Mouse (Mus musculus): Measurements from ENCODE around the gene Prr36.
A peak's percentile ranks its signal among the peaks of the same experiment; 100 is the strongest.
"Not testable (repeated sequence)": the region's sequence is repeated elsewhere in the genome, so short reads cannot be mapped to it uniquely, and the experiment has no call there.

The Prr36 gene

GRCm38 (mm10) chr8:4216791-4217621 lies at the start of gene Prr36:
TSS of gene Prr36 (minus strand) at chr8:4217459.
- peak; percentile 33 for DNase-seq (ENCODE audit: low read depth)

DNA sequence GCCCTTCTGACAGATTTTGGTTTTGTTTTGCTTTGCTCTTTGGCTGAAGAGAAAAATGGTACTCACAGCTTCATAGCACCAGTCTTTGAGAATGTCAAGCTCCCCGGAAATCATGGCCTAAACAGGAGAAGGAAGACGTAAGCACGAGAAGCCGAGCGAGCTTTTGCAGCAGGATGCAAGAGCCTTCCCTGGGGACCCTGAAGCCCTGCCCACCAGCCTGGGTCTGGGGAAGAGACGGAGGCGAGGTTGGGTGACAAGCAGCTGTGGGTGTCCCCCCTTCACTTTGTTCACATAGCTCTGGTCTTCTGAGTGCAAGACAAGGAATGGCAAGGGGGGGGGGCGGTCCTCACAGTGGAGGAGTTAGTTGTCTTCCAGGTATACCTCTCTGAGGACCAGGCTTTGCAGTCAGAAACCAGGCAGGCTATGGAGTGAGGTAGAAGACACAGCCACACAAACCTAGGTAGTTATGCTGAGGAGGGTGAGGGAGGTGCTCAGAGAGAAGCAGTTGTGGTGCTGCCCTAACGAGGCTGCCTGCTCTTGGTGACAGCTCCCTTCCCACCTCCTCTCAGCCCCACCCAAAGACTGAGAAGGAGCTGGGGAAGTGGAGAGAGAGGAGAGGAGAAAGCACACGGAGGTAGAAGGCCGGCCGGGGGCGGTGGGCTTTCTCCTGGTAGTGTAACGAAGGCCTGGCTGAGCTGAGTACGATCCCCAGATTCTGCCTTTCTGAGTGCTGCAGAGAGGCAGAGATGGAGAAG lies 48.1 kb upstream of the Prr36 start:
- no peak for DNase-seq (ENCODE audit: low read depth)

- no peak for DNase-seq (ENCODE audit: low read depth)
Observed at GRCm38 (mm10) chr8:4263105-4263791, 46.0 kb upstream of the Prr36 start.

GRCm38 (mm10) chr8:4259805-4260170 lies 42.5 kb upstream of the Prr36 start:
- DNase-seq (ENCODE audit: low read depth), result no peak

DNA sequence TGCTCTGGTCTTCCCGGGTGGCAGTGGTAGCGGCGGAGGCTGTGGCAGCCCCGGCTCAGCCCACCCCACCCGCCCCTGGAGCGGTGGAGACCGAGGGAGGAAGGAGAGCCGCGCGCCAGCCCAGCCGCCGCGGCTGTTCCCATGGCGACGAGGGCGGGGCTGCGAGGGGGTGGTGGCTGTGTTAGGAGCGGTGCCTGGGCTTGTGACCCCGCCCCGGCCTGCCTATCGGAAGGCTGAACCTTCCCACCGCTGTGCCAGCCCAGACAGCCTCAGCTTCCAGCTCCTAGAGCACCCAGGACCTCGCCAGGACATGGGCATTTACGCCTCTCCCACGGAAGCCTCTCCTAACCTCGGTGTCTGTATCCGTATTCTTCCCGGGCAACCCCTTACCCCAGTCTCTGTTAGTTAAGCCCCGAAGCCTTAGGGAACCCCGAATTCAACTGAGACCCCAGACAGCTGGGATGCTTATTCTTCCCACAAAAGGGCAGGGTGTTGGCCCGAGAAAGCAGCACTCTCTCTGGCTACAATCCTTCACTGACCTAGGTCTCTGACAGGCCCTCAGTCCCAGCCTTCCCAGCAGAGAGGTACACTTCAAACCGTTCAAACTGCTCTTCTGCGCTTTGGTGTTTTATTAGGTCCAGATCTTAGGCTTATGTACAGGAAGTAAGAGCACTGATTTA lies 42.0 kb upstream of the Prr36 start, which contains the start of gene Ctxn1:
Ctxn1 (minus strand) TSS at position 150 of the 680 bp plus-strand sequence.
- DNase-seq (ENCODE audit: low read depth), result peak; percentile 93

- peak; percentile 59 for DNase-seq (ENCODE audit: low read depth)
Observed at GRCm38 (mm10) chr8:4258678-4259077, 41.4 kb upstream of the Prr36 start.

- DNase-seq (ENCODE audit: low read depth), result peak; percentile 81
Observed at GRCm38 (mm10) chr8:4258233-4258632, 41.0 kb upstream of the Prr36 start.

- no peak for DNase-seq (ENCODE audit: low read depth)
Observed at GRCm38 (mm10) chr8:4257350-4257749, 40.1 kb upstream of the Prr36 start.

DNA sequence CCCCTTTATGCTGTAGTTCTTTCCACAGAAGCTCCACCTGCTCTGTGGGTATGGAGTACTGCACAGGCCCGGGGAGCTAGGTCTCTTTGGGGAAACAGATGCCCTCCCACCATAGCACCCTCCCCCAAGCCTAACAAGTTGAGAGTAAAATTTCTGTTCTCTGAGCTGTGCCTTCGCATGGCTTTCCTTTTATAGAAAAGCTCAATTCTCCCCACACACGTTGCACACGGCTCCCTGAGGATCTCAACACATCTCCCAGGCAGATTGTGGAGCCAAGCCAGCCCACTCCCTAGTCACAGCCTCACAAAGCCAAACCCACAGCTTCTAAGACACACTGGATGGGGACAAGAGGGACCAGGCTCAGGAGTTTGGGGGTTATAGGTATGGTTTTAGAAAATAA lies 39.7 kb upstream of the Prr36 start:
- DNase-seq (ENCODE audit: low read depth), result no peak

DNA sequence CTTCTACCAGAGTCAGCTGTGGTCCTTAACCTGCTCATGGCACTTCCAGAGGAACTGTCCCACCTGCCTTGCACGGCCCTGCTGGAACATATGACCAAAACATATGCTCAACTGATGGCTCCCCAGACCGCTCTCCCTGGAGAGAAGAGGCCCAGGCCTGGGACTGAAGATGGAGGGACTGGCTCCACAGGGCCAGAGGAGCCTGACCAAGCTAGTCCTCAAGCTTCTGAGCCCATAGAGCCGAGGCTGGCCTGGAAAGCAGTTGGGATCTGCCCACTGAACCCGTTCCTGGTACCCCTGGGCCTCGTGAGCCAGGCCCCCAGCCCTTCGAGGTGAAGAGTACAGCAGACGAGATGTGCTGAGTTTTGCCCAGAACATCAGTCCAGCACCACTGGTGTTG lies 38.2 kb upstream of the Prr36 start:
- not testable (repeated sequence) for DNase-seq (ENCODE audit: low read depth)

DNA sequence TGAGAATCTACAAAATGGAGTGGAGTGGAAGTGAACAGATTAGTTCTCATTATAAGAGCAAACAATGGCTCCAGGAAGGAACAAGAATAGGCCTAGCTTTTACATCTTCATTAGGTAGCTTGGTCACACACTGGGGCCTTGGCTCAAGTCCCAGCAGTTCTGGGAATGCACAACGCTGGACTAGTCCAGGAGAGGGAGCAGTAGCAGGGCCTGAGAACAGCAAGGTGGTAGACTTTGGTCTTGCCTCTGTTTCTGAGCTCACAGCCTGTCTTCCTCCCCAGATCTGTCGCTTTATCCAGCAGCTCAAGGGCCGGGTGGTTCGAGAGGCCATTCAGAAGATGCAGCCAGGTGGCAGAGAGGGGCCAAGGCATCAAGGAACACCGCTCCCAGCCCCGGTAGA lies 36.7 kb upstream of the Prr36 start:
- no peak for DNase-seq (ENCODE audit: low read depth)

DNA sequence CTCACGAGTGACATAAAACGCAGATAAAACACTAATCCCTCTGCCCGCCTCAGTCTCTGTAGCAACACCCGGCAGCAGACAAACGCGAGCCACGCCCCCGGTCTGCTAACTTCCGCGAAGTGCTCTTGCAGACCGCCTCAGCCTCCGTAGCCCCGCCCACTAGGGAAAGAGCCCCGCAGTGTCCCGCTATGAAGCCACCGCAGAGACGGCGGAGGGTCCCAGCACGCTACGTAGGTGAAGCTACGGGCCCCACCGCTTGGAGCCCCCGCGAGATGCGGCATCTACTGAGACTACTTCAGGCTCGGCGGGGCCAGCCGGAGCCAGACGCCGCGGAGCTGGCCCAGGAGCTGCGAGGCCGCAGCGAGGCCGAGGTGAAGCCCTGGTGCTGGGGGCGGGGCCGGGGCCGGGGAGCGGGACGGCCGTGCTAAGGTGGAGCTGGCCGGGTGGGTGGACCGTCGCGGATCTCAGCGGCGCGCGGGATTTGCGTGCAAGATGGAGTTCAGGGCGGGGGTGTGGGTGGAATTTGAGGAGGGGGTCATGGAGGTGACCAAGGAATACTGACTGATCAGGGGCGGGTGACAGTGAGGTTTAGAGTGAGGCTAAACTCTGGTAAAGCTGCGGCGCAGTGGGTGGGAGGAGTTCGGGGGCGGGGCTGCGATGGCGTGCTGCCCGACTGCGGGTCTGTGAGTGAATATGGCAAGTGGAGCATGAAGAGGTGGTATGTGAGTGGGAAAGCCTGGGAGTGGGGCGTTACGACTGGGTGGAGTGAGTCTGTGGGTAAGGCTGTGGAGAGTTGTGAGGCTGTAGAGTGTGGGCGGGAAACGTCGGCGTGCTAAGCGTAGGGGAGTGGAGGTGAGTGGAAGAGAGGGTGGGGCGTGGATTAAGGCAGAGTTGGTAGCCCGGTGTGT lies 35.9 kb upstream of the Prr36 start, which contains the start of gene Snapc2:
Snapc2 (plus strand) TSS at position 147 of the 908 bp plus-strand sequence.
- peak; percentile 97 for DNase-seq (ENCODE audit: low read depth)

- DNase-seq (ENCODE audit: low read depth), result no peak
Observed at GRCm38 (mm10) chr8:4252116-4252760, 35.0 kb upstream of the Prr36 start.

GRCm38 (mm10) chr8:4250306-4250970 lies 33.2 kb upstream of the Prr36 start:
- DNase-seq (ENCODE audit: low read depth), result peak; percentile 91

GRCm38 (mm10) chr8:4249213-4249612 lies 32.0 kb upstream of the Prr36 start:
- DNase-seq (ENCODE audit: low read depth), result no peak

- DNase-seq (ENCODE audit: low read depth), result no peak
Observed at GRCm38 (mm10) chr8:4247951-4248540, 30.8 kb upstream of the Prr36 start, which contains the start of gene Tgfbr3l. TSS of gene Tgfbr3l (plus strand) at chr8:4248214.

- DNase-seq (ENCODE audit: low read depth), result no peak
Observed at GRCm38 (mm10) chr8:4247241-4247640, 30.0 kb upstream of the Prr36 start.

DNA sequence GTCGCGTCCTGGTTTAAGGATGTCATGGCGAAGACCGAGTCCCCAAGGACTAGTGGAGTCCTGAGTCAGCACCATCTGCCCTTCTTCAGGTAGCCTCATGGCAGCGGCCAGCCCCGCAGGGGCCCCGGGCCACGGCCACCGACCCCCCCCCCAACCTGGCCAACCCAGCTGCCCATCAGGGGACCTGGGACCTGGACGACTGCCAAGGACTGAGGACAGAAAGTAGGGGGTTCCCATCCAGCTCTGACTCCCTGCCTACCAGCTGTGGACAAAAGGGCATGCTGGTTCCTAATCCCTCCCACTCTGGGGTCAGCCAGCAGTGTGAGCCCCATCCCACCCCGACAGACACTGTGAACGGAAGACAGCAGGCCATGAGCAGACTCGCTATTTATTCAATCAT lies 28.5 kb upstream of the Prr36 start:
- DNase-seq (ENCODE audit: low read depth), result no peak

DNA sequence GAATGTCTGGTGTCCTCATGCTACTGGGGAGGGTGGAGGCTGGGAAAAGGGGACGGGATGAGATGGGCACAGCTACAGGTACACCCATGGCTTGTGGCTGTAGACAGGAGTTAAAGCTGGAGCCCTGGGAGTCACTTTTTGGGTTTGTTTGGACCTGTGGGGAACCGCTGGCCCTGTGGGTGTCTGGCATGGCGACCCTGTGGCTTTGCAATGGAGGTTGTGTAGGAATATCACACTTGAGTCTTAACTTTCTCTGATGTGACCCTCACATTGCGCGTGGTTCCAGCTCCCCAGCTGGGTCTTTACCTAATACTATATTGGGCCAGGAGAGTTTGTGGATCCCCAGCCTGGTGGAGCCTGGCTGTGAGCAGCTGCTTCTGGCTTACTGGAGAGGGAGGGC lies 27.8 kb upstream of the Prr36 start:
- no peak for DNase-seq (ENCODE audit: low read depth)
